Mouse (Mus musculus) frontal cortex, postnatal 25 days (tissue): ENCODE data around the gene Rcbtb1.
"Not testable (repeated sequence)": the region's sequence is repeated elsewhere in the genome, so short reads cannot be mapped to it uniquely, and the experiment has no call there.

Source experiments
- DNase-seq, 2 experiments: peaks; one replicate each; pipeline ENCODE4 v3.0.0; 2022; ENCODE audit warnings: low spot score in 2 of 2

Rcbtb1 gene

GRCm38 (mm10) chr14:59274961-59275360, 74.0 kb downstream of the Rcbtb1 start:
- not testable (repeated sequence) for DNase-seq
